Mouse (Mus musculus) Muller cell, postnatal 12 days (primary cell): ENCODE measurements at regions not wholly inside any gene's neighbourhood (a gene's known extent, or its start where the extent isn't known, plus 50 kb on each side); places are given as distances from the start of the nearest gene placed in this dataset.

Experiments used
- DNase-seq: peaks from one replicate; pipeline ENCODE4 v3.0.0-alpha.2; 2015; ENCODE audit errors: inconsistent ontology term

- DNase-seq, result no peak
Measured at GRCm38 (mm10) chr9:71358961-71359360, 126.8 kb downstream of the Polr2m start.

- peak; percentile 87 for DNase-seq
Measured at GRCm38 (mm10) chr9:71355721-71356120, 130.0 kb downstream of the Polr2m start.
